Mouse (Mus musculus) naive thymus-derived CD4-positive, alpha-beta T cell, adult 5 months (primary cell): Measurements from ENCODE around the gene Nek6. TPM values are rescaled to one million over a fixed set of nuclear protein-coding genes. Genes with fewer than 3 reads are reported as not detected.

Experiments
- polyA plus RNA-seq: library from polyadenylated mRNA; unstranded; fragments of 100-300 nt; shearing (Covaris generic); gene quantifications from one replicate; pipeline ENCODE4 v1.2.1, GENCODE M21; 2017

The Nek6 gene
- polyA plus RNA-seq: 0.34 TPM

DNA sequence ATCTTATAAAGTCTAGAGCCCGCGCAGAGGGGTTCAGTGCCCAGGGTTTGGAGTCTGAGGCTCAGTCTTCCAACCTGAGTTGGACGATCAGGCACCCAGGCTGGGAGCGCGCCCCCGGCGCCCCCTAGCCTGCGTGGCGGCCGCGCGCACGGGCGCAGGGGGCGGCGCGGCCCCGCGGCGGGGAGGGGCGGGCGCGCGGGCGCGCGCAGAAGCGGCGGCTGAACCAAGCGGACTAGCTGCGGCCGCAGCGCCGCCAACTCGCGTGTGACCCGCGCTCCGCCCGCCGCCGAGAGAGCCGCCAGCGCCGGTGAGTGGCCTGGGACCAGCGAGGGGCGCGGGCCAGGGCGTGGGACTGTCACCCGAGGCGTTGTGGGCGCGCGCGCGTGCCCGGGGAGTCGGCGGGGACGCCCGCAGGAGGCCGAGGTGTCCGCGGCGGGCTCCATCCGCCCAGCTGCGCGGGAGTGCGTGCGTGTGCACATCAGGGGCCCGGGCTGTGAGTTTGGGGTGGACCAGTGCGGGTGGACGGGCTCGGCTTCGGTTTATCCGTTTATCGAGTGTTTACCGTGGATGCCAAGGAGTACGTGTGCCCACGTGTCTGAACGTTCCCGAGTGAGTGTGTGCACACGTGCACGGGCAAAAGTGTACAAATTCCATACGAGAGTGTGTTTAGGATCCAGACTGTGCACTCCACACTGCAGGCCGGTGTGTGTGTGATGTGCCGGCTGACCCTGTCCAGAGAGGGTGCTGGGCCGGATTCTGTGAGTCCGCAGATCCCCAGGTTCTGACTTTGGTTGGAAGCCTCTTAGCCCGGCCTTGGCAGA is at the start of gene Nek6:
Gene Nek6, plus strand, starts transcription at position 157 of the 821 bp plus-strand sequence.

GRCm38 (mm10) chr2:38643625-38644427 is 132.4 kb downstream of the Nek6 start, which contains the start of gene Psmb7:
Gene Psmb7, minus strand, starts transcription at chr2:38644087.

Other genes starting within 250 kb of the Nek6 start
- 29.8 TPM for gene Dennd1a, start 224.3 kb upstream of the Nek6 start, polyA plus RNA-seq
- gene Lhx2, start 172.4 kb upstream of the Nek6 start, polyA plus RNA-seq: 0.12 TPM
- 76.1 TPM for gene Psmb7, start 132.4 kb downstream of the Nek6 start, polyA plus RNA-seq
- not detected for gene Nr5a1, start 202.9 kb downstream of the Nek6 start, polyA plus RNA-seq